Mouse (Mus musculus): ENCODE measurements around the gene Pfkfb4. TPM values are rescaled to one million over a fixed set of nuclear protein-coding genes. Genes with fewer than 3 reads are reported as not detected.

Pfkfb4 gene
- total RNA-seq, 2 experiments from 2014 or later = 12.3 to 13.3 TPM

- ATAC-seq (replicated peaks; ENCODE audit: low FRiP score, poor library complexity, severe bottlenecking) = no peak
Measured at GRCm38 (mm10) chr9:109028919-109029318, 37.3 kb downstream of the Pfkfb4 start.

DNA sequence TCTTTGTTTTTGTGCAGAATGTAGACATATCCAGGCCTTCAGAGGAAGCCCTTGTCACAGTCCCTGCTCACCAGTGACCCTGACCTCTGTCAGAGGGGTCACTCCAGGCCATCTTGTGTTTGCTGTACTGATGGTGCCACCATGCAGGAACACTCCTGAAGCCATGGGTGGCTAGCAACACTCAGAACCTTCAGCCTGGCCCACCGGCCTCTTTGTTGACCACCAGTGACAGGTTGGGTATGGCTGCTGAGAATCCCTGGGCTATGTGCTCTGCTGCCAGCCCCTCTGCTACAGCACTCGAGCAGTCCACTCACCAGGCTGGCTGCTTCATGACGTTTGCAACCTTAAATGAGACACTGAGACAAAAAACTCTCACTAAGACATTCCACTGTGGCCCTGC is 38.7 kb downstream of the Pfkfb4 start:
- ATAC-seq (replicated peaks; ENCODE audit: low FRiP score, poor library complexity, severe bottlenecking) = no peak

GRCm38 (mm10) chr9:109031001-109031400 is 39.4 kb downstream of the Pfkfb4 start:
- ATAC-seq (replicated peaks; ENCODE audit: low FRiP score, poor library complexity, severe bottlenecking) = no peak

- no peak for ATAC-seq (replicated peaks; ENCODE audit: low FRiP score, poor library complexity, severe bottlenecking)
Measured at GRCm38 (mm10) chr9:109031686-109032085, 40.1 kb downstream of the Pfkfb4 start.

GRCm38 (mm10) chr9:109032435-109032834 is 40.9 kb downstream of the Pfkfb4 start:
- no peak for ATAC-seq (replicated peaks; ENCODE audit: low FRiP score, poor library complexity, severe bottlenecking)

DNA sequence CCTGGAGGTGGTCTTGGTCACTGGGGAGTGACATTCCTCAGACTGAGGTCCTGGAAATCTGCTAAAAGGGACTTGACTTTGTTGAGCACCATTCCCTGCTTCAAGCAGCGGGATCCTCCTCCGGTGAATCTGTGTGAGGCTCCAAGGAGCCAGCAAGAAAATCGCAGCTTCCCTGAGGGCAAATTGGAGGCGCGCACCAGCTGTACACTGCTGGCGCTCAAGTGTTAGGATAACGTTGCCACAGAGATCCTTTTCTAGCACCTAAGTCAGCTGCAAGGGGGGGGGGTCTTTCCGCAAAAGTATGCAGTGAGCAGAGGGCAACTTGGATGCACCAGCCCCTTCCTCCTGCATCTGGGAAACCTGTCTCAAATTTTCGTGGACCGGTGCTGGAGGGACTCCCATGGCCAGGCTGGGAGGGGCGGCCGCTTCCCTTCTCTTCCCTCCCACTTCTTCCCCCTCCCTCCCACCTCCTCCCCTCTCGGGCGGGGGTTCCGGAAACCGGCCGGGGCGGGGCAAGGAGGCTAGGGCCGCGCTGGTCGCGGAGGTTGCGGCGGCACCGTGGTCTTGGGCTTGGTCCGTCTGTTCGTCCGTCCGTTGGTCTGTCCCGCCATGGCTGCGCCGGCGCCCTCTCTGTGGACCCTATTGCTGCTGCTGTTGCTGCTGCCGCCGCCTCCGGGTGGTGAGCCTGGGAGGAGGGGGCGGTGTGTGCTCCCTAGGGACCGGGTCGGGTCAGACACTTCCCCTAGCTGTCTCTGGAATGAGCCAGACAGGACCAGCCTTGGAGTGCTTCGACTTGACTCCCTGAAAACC is 46.7 kb downstream of the Pfkfb4 start, which contains the start of gene Shisa5:
Gene Shisa5 (plus strand): TSS at position 480 of the 810 bp plus-strand sequence.
- no peak for ATAC-seq (replicated peaks; ENCODE audit: low FRiP score, poor library complexity, severe bottlenecking)

GRCm38 (mm10) chr9:109038901-109039364 is 47.4 kb downstream of the Pfkfb4 start:
- peak; percentile 35; the same call in 1 of the 2 replicates for ATAC-seq (replicated peaks; ENCODE audit: low FRiP score, poor library complexity, severe bottlenecking)

DNA sequence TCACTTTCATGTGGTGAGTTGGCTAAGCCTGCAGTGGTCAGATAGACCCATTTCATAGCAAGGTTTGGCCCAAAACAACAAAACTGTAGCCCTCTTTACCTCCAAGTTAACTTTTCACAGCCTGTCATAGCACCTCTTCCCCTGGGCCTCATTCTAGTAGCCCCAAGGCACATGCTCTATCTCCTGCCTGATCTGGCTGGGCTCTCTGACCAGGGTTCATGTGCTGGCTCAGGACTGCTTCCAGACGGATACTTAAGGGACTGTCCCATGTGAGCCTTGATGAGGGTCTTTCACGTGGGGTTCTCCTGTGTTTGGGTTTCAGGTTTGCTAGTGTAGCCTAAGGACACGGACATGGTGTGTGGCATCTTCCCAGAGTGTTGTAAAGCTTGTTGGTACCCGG is 48.1 kb downstream of the Pfkfb4 start:
- no peak for ATAC-seq (replicated peaks; ENCODE audit: low FRiP score, poor library complexity, severe bottlenecking)

DNA sequence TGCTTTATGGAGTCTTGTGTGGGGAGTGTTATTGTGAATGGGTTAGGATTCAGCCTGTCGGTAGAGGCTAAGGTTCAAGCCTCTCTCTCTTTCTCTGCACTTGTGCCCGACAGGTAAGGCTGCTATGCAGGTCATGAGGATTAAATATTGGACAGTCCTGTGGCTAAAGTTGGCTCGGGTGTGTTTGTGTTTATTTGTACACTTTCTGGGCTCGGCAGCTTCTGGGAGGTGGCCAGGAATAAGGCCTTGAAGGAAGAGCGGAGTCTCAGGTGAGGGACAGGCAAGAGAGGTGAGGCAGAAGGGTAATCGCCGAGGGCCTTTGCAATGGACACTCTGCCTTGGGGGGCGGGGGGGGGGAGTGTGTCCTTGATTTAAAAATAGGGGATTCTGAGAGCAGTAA is 48.6 kb downstream of the Pfkfb4 start:
- ATAC-seq (replicated peaks; ENCODE audit: low FRiP score, poor library complexity, severe bottlenecking) = no peak

GRCm38 (mm10) chr9:109040906-109041305 is 49.3 kb downstream of the Pfkfb4 start:
- ATAC-seq (replicated peaks; ENCODE audit: low FRiP score, poor library complexity, severe bottlenecking) = no peak

- ATAC-seq (replicated peaks; ENCODE audit: low FRiP score, poor library complexity, severe bottlenecking) = no peak
Measured at GRCm38 (mm10) chr9:109041351-109041750, 49.8 kb downstream of the Pfkfb4 start.

DNA sequence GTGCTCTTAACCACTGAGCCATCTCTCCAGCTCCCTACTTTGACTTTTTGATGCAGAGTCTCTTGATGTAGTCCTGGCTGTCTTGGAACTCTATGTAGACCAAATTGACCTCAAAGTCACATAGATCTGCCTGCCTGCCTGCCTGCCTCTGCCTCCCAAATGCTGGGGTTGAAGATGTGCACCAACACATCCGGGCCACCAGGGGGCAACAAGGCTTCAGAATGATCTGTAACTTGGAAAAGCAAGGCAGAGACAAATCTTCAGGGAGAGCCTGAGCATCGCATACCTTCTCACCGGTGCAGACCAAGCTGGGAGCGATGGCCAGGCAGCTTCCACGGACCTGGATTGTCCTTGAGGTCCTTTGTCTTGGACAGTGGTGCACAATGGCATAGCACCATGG is 54.7 kb downstream of the Pfkfb4 start:
- ATAC-seq (replicated peaks; ENCODE audit: low FRiP score, poor library complexity, severe bottlenecking) = peak; percentile 93

DNA sequence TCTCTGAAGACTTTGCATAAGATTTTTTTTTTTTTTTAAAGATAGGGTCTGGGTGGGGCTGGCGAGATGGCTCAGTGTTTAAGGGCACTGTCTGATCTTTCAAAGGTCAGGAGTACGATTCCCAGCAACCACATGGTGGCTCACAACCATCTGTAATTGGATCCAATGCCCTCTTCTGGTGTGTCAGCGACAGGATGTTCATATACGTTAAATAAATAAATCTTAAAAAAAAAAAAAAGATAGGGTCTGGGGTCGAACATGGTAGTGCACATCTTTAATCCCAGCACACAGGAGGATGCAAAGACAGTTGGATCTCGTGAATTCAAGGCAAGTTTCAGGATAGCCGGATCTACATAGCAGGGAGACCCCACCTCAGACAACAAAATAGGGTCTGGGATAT is 57.7 kb downstream of the Pfkfb4 start:
- no peak for ATAC-seq (replicated peaks; ENCODE audit: low FRiP score, poor library complexity, severe bottlenecking)

GRCm38 (mm10) chr9:109049996-109050673 is 58.6 kb downstream of the Pfkfb4 start:
- ATAC-seq (replicated peaks; ENCODE audit: low FRiP score, poor library complexity, severe bottlenecking) = no peak

- ATAC-seq (replicated peaks; ENCODE audit: low FRiP score, poor library complexity, severe bottlenecking) = no peak
Measured at GRCm38 (mm10) chr9:109050674-109050997, 59.1 kb downstream of the Pfkfb4 start.

- no peak for ATAC-seq (replicated peaks; ENCODE audit: low FRiP score, poor library complexity, severe bottlenecking)
Measured at GRCm38 (mm10) chr9:109051011-109051501, 59.5 kb downstream of the Pfkfb4 start.

DNA sequence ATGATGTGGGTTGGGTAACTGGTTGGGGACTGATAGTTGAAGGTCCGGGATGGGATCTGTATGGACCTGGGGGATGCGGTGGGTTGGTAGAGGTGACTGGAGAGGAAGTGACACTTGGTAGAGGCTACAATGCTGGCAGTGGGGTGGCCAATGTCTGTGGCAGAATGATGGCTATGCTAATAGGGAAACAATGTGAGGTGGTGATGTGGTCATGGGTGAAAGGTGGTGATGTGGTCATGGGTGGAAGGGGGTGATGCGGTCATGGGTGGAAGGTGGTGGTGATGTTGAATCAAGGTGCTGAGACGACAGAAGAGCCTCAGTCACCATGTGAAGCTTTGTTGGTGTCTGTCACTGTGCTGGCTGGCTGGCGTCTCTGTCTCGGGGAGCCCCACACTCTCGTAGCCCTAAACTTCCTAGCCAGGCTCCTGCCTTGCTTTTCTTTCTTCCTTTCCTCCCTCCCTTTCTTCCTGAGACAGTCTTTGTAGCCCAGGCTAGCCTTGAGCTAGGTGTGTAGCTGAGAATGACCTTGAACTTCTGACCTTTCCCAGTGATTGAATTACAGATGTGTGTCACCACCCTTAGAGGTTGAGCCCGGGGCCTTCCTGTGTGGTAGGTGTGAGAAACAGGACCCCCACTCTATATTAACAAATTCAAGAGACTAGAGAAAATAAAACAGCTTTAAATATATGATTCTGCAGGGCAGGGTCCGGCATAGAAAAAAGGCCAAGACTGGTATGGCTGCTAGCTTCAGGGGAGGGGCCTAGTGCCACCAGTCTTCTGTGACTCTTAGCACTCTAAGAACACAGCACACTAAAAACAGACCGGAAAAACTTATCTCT is 60.3 kb downstream of the Pfkfb4 start:
- ATAC-seq (replicated peaks; ENCODE audit: low FRiP score, poor library complexity, severe bottlenecking) = no peak

DNA sequence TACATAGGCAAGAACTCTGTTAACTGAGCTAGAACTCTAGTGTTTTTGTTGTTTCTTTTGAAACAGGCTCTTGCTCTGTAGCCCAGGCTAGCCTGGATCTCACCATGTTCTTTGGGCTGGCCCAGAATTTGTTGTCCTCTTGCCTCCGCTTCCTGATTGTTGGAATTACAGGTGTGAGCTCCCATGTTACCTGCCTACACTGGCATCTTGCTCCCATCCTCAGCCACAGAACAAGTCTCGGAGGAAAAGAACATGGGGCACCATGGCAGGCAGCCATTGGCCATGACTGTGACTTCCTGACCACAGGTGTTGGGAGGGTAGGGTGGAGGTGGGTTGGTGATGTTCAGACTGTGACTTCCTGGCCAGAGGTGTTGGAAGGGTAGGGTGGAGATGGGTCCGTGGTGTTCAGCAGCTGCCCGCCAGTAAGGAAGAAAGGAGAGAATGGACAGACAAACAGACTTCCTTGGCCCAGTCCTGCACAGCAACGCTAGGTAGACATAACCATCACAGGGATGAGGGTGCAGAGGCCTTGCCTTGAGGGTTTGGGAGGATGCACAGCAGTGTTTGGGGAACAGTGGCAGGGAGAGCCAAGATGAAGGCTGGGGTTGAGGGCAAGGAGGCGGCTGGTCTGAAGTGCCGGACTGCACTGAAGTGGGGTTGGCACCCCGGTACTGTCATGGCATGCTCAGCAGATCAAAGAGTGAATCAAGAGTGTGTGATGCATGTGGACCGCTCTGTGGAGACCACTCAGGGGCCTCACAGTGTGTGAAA is 61.1 kb downstream of the Pfkfb4 start:
- no peak for ATAC-seq (replicated peaks; ENCODE audit: low FRiP score, poor library complexity, severe bottlenecking)

- no peak for ATAC-seq (replicated peaks; ENCODE audit: low FRiP score, poor library complexity, severe bottlenecking)
Measured at GRCm38 (mm10) chr9:109053366-109053765, 61.8 kb downstream of the Pfkfb4 start.
